Mouse (Mus musculus) CH12.LX (cell line): ENCODE results near the gene Kpna6.

Experiments used
- CHD2 ChIP-seq: IDR thresholded peaks from 2 replicates; pipeline ENCODE4 v1.6.1; 2011; ENCODE audit warnings: low read length, improper control_type of control experiment
- CTCF ChIP-seq, 2 experiments: IDR thresholded peaks in 1 of 2; conservative IDR thresholded peaks in 1 of 2; 2 replicates each; pipeline ENCODE4 v1.5.1; 2011 to 2012; ENCODE audit warnings: low read depth in 2 of 2, low read length in 2 of 2, improper control_type of control experiment in 1 of 2, inconsistent platforms in 1 of 2, mild to moderate bottlenecking in 1 of 2, moderate library complexity in 1 of 2
- EP300 ChIP-seq: IDR thresholded peaks from 2 replicates; pipeline ENCODE4 v1.6.1; 2011; ENCODE audit warnings: low read length, improper control_type of control experiment
- ETS1 ChIP-seq: conservative IDR thresholded peaks from 2 replicates; pipeline ENCODE4 v1.6.1; 2012; ENCODE audit warnings: low read depth, mild to moderate bottlenecking, inconsistent platforms, low read length, improper control_type of control experiment, moderate library complexity
- HCFC1 ChIP-seq: IDR thresholded peaks from 2 replicates; pipeline ENCODE4 v1.6.1; 2012; ENCODE audit warnings: low read depth, mild to moderate bottlenecking, inconsistent platforms, low read length, improper control_type of control experiment
- MEF2A ChIP-seq: IDR thresholded peaks from 2 replicates; pipeline ENCODE4 v1.6.1; 2014; ENCODE audit warnings: low read depth, mild to moderate bottlenecking, inconsistent platforms, low read length, improper control_type of control experiment, borderline replicate concordance
- MYC ChIP-seq: IDR thresholded peaks from 2 replicates; pipeline ENCODE4 v1.6.1; 2011; ENCODE audit warnings: low read depth, mild to moderate bottlenecking, improper control_type of control experiment, low read length
- POLR2A ChIP-seq: IDR thresholded peaks from 2 replicates; pipeline ENCODE4 v1.6.1; 2011; ENCODE audit warnings: low read depth, mild to moderate bottlenecking, improper control_type of control experiment, low read length
- POLR2AphosphoS2 ChIP-seq: IDR thresholded peaks from 2 replicates; pipeline ENCODE4 v1.6.1; 2011; ENCODE audit warnings: low read depth, low read length, improper control_type of control experiment
- RAD21 ChIP-seq: IDR thresholded peaks from 2 replicates; pipeline ENCODE4 v1.6.1; 2011; ENCODE audit warnings: low read depth, mild to moderate bottlenecking, low read length, improper control_type of control experiment, moderate library complexity
- SMC3 ChIP-seq: IDR thresholded peaks from 2 replicates; pipeline ENCODE4 v1.6.1; 2011; ENCODE audit warnings: low read depth, low read length, improper control_type of control experiment
- TBP ChIP-seq: conservative IDR thresholded peaks from 2 replicates; pipeline ENCODE4 v1.6.1; 2011; ENCODE audit warnings: low read depth, low read length, improper control_type of control experiment
- ZKSCAN1 ChIP-seq: IDR thresholded peaks from 2 replicates; pipeline ENCODE4 v1.6.1; 2012; ENCODE audit warnings: low read depth, inconsistent platforms, low read length, improper control_type of control experiment, borderline replicate concordance

GRCm38 (mm10) chr4:129621283-129621841 is 51.2 kb downstream of the Kpna6 start:
- no peak for TF ChIP-seq HCFC1
- TF ChIP-seq POLR2A: peak; percentile 67
- no peak for TF ChIP-seq CTCF (conservative IDR thresholded peaks at IDR 0.05 in 1 of 2, IDR thresholded peaks at IDR 0.05 in 1 of 2; ENCODE audit: low read depth in 2 of 2, low read length in 2 of 2)
- peak; percentile 52; the same call in 1 of the 2 replicates for TF ChIP-seq EP300
- no peak for TF ChIP-seq CHD2
- TF ChIP-seq ZKSCAN1: no peak
- TF ChIP-seq RAD21: no peak
- no peak for TF ChIP-seq SMC3
- peak; percentile 7; the same call in 1 of the 2 replicates for TF ChIP-seq MEF2A
- TF ChIP-seq POLR2AphosphoS2: no peak; the same call in 1 of the 2 replicates
- peak; percentile 78 for TF ChIP-seq MYC
- peak; percentile 46 for TF ChIP-seq ETS1
- peak; percentile 55; the same call in 1 of the 2 replicates for TF ChIP-seq TBP
